Mouse (Mus musculus) intestine, embryonic 14.5 days (tissue): ENCODE data around the gene Prss23. TPM values are rescaled to one million over a fixed set of nuclear protein-coding genes. Genes with fewer than 3 reads are reported as not detected.

ENCODE experiments used
- ATAC-seq: fragments of 200-750 bp; cut with Nextera tagmentation; replicated peaks from 2 replicates; pipeline ENCODE4 v1.8.0; 2017; ENCODE audit warnings: low read depth, moderate number of reproducible peaks, moderate TSS enrichment, moderate library complexity; ENCODE audit not compliant: low FRiP score, low TSS enrichment
- DNase-seq: peaks from one replicate; pipeline ENCODE4 v3.0.0-alpha.2; 2018; ENCODE audit warnings: low spot score
- H3K27ac ChIP-seq: fragments of 300-500 bp; sonication (generic); 2 replicates; pipeline ENCODE4 v1.5.1; 2014; ENCODE audit warnings: low read depth, mild to moderate bottlenecking, control low read depth
- H3K27me3 ChIP-seq: fragments of 300-500 bp; sonication (generic); replicated peaks from 2 replicates; pipeline ENCODE4 v1.6.1; 2014; ENCODE audit warnings: low read length, control low read depth; ENCODE audit not compliant: control insufficient read depth, insufficient read depth
- H3K36me3 ChIP-seq: fragments of 300-500 bp; sonication (generic); 2 replicates; pipeline ENCODE4 v1.6.1; 2014; ENCODE audit warnings: low read length, control low read depth; ENCODE audit not compliant: control insufficient read depth, insufficient read depth
- H3K4me1 ChIP-seq: fragments of 300-500 bp; sonication (generic); replicated peaks from 2 replicates; pipeline ENCODE4 v1.6.1; 2014; ENCODE audit warnings: low read length, control low read depth, mixed read lengths; ENCODE audit not compliant: control insufficient read depth, insufficient read depth
- H3K4me2 ChIP-seq: fragments of 300-500 bp; sonication (generic); 2 replicates; pipeline ENCODE4 v1.6.1; 2014; ENCODE audit warnings: low read length
- H3K4me3 ChIP-seq: fragments of 300-500 bp; sonication (generic); 2 replicates; pipeline ENCODE4 v1.5.1; 2014; ENCODE audit warnings: low read depth, low read length, control low read depth, mixed read lengths
- H3K9ac ChIP-seq: fragments of 300-500 bp; sonication (generic); 2 replicates; pipeline ENCODE4 v1.6.1; 2014; ENCODE audit warnings: mild to moderate bottlenecking, low read length
- H3K9me3 ChIP-seq: fragments of 300-500 bp; sonication (generic); 2 replicates; pipeline ENCODE4 v1.6.1; 2016; ENCODE audit warnings: low read length, control low read depth; ENCODE audit not compliant: control insufficient read depth
- WGBS: fragments of 180-500 bp; shearing (Covaris S2); extraction: QIAGEN DNeasy Blood & Tissue Kit; methylation state at CpG from one replicate; pipeline ENCODE4 v1.1.7; 2014; 5-methylcytosine and 5-hydroxymethylcytosine counted together
- polyA plus RNA-seq: library from polyadenylated mRNA; unstranded; fragments of >200 nt; fragmentation: Nextera tagmentation; extraction: Ambion mirVana; gene quantifications from 2 replicates; pipeline ENCODE4 v1.2.1, GENCODE M21; 2014

Prss23 gene
- polyA plus RNA-seq, 1 experiment from 2014 or later: 97.3 TPM

DNA sequence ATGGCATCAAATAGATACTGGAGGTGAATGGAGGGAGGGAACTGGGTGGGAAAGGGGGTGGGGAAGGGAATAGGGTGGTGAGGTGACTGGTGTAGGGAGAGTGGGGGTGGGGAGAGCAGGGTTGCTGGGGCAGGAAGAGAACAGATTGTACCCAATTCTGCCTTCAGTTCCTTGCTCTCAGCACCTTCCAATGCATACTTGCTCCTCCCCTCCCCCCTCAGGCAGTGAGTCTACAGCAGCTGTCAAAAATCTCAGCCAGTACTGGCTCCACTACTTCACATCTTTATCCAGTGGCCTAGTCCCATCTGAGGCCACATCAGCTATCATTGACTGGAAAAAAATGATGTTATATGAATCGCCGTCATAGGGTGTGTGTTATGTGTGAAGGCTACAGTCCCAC is 48.5 kb downstream of the Prss23 start:
- Histone ChIP-seq H3K4me1 (no peaks in the 10 kb centered on the region), H3K4me2 (no peak overlapping the region), H3K36me3 (no peaks in the 10 kb centered on the region), H3K4me3 (no peak overlapping the region), H3K9ac (no peak overlapping the region), H3K9me3 (no peaks in the 10 kb centered on the region), H3K27ac (no peak overlapping the region), H3K27me3 (no peaks in the 10 kb centered on the region)
- no peak for DNase-seq
- WGBS: 71% methylated on average over 2 of the region's 2 CpGs
- peak; percentile 48; the same call in 1 of the 2 replicates for ATAC-seq

DNA sequence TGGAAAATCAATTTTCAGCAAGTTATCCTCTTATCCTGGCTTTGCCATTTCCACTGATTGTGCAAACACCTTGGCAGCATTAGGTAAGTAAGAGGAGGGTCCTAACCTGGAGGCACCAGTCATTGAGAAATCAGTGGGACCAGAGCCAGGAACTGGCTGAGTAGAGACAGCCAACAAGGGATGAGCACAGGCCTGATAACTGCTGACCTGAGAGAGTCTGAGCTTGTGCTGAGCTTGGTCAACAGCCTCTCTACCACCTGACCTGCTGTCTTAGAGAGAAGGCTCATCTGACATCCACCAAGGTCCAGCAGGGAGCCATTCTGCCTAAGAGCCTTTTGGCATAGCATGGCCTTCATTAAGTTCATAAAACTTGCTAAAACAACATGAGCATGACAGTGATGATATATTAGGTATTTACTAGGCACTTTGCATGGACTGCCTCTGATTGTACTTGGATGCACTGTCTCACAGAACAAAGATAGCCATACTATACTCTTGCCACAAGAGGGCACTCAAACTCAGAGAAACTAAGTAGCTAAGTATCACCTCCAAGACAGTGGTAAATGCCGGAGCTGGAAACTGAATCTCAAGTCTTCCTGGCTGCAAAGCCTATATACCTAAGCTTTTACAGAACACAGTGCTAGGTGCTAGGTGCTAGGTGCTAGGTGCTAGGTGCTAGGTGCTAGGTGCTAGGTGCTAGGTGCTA is 49.5 kb downstream of the Prss23 start:
- no peaks in the 10 kb centered on the region for H3K36me3 ChIP-seq
- H3K4me3 ChIP-seq: no peak overlapping the region
- H3K4me1 ChIP-seq: no peaks in the 10 kb centered on the region
- H3K9ac ChIP-seq: no peak overlapping the region
- H3K27ac ChIP-seq: no peak overlapping the region
- no peak overlapping the region for H3K4me2 ChIP-seq
- DNase-seq (no peak), ATAC-seq (peak; percentile 66)
- 0% methylated on average over 1 of the region's 1 CpGs for WGBS
- H3K9me3 ChIP-seq: no peaks in the 10 kb centered on the region
- no peaks in the 10 kb centered on the region for H3K27me3 ChIP-seq

DNA sequence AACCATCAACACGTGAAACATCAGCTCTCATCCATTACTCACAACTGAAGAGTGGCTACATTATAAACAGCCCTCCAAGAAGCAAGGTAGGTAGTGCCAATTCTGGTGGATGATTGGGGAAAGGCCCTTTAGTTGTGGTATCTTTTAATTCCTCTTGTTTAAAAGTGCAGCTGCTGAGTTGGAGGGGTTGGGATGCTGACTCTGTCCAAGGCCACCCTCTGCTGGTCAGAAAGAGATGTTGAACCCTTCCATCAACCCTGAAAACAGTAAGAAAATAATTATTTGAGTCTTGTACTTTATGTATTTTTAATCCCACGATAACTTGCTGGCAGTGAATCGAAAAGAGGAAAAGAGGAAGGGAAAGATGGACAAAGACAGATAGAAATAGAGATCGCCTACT is 53.5 kb downstream of the Prss23 start:
- no peak overlapping the region for H3K27ac ChIP-seq
- no peak overlapping the region for H3K9ac ChIP-seq
- ATAC-seq: no peak
- H3K4me1 ChIP-seq: no peaks in the 10 kb centered on the region; the same call in 1 of the 2 replicates
- WGBS: 52% methylated on average over 4 of the region's 4 CpGs
- DNase-seq: no peak
- no peak overlapping the region for H3K4me3 ChIP-seq
- H3K27me3 ChIP-seq: no peaks in the 10 kb centered on the region
- H3K4me2 ChIP-seq: no peak overlapping the region
- no peaks in the 10 kb centered on the region for H3K9me3 ChIP-seq
- H3K36me3 ChIP-seq: no peaks in the 10 kb centered on the region

DNA sequence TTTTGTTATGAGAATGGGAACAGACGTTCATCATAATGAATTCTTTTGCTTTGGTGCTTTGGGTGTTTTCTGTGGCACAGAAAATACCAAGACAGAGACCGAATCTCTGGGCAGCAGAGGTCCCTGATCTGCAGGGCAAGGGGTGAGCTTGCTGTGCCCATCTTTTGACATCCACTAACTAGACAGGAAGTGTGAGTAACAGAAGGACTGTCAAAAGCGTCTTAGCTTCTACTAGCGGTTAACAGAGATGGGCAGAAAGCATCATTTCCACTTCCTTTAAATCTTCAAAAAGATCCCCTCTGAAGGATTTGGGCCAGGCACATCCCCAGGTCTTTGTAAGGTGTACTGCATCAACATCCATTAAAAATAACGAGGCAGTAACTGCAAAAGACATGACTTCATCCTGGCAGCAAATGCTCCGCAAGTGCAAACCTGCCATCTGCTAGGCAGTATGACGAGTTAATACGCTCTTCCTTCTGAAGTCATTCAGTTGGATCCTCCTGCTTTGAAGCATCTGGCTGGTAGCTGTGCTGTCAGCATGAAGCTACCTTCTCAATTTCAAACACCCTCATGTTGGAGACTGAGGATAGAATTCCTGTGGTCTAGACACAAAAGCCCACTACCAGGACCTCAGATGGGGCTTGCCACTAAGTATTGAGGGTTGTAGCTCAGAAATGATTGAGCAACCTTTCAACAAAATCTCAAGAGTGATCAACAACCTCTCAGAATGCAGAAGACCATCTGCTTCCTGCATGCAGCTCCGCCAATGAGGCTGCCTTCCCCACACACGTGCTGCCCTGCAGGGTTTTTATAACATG is 63.0 kb downstream of the Prss23 start:
- ATAC-seq: no peak
- DNase-seq: no peak
- WGBS: 66% methylated on average over 10 of the region's 10 CpGs

DNA sequence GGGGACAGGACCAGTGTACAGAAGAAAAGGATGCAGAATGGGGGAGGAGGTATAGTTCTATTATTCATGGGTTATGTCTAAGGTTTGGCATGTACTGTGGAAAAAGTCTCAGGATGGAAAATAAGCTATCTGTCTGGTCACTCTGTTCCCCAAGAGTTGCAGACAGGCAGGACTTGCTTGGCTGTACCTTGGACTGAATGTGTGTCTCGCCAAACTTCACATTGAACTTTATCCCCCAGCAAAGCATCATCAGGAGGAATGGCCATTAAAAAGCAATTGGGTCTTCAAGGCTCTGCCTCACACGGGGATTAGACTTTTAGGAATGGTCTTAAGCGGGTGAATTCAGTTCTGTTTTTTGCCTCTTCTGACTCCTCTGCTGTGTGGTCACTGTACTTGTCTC is 63.7 kb downstream of the Prss23 start:
- no peak overlapping the region for H3K4me3 ChIP-seq

More for the DNA sequence above, 63.0 kb downstream of the Prss23 start:
- no peak overlapping the region for H3K4me3 ChIP-seq
- no peaks in the 10 kb centered on the region for H3K4me1 ChIP-seq
- H3K9ac ChIP-seq: no peak overlapping the region
- H3K27ac ChIP-seq: no peak overlapping the region
- H3K36me3 ChIP-seq: no peaks in the 10 kb centered on the region
- H3K4me2 ChIP-seq: no peak overlapping the region
- no peaks in the 10 kb centered on the region for H3K9me3 ChIP-seq
- no peaks in the 10 kb centered on the region for H3K27me3 ChIP-seq

DNA sequence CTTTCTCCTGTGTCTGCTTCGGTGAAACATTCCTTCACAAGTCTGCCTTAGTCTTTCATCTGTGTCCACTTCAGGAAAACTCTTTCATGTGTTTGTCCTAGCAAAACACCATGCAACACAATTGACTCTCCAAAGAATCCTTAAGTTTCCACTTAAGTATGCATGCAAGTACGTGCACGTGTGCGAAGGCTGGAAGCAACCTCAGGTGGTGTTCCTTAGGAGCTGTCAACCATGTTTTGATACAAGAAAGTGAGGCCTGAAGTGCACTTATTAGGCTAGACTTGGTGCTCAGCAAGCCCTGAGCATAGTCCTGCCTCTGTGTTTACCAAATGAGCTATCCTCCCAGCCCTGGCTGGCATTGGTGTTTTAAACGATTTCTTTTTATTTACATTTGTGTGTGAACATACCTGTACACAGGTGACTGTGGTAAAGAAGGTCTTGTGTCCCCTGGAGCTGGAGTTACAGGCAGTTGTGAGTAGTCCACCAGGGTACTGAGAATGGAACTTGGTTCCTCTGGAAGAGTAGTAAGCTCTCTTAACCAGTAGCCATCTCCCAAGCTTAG is 64.3 kb downstream of the Prss23 start:
- no peak overlapping the region for H3K4me2 ChIP-seq
- H3K36me3 ChIP-seq: no peaks in the 10 kb centered on the region
- no peak for ATAC-seq
- no peaks in the 10 kb centered on the region for H3K4me1 ChIP-seq
- no peak overlapping the region for H3K4me3 ChIP-seq
- H3K27ac ChIP-seq: no peak overlapping the region
- no peaks in the 10 kb centered on the region for H3K27me3 ChIP-seq
- H3K9me3 ChIP-seq: no peaks in the 10 kb centered on the region
- 84% methylated on average over 5 of the region's 5 CpGs for WGBS
- DNase-seq: no peak
- no peak overlapping the region for H3K9ac ChIP-seq

More for the DNA sequence above, 63.7 kb downstream of the Prss23 start:
- Histone ChIP-seq H3K9ac (no peak overlapping the region), H3K4me1 (no peaks in the 10 kb centered on the region), H3K27me3 (no peaks in the 10 kb centered on the region), H3K27ac (no peak overlapping the region), H3K36me3 (no peaks in the 10 kb centered on the region), H3K9me3 (no peaks in the 10 kb centered on the region), H3K4me2 (no peak overlapping the region)
- WGBS: 81% methylated on average over 3 of the region's 3 CpGs
- ATAC-seq (no peak), DNase-seq (no peak)

DNA sequence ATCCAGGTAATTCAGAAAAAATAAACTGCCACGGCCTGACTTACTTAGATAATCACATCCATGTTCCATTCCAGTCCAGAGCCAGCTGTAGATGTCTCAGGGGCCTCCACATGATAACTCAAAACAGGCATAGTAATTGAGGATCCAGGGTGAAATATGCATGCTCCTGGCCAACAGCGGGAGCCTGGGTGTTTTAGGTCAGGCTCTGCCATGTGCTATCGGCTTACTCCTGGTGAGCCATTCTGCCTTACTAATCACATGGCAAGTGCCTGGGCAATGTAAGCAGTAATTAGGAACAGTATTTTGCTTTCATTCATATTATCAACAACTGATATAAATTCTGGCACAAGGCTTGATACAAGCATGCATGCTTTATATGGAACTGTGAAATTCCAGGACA is 65.6 kb downstream of the Prss23 start:
- WGBS: 70% methylated on average over 3 of the region's 3 CpGs
- Histone ChIP-seq H3K9ac (no peak overlapping the region), H3K36me3 (no peaks in the 10 kb centered on the region), H3K27ac (no peak overlapping the region), H3K4me3 (no peak overlapping the region), H3K4me2 (no peak overlapping the region), H3K27me3 (no peaks in the 10 kb centered on the region), H3K9me3 (no peaks in the 10 kb centered on the region), H3K4me1 (no peaks in the 10 kb centered on the region; the same call in 1 of the 2 replicates)
- DNase-seq: no peak
- no peak for ATAC-seq

DNA sequence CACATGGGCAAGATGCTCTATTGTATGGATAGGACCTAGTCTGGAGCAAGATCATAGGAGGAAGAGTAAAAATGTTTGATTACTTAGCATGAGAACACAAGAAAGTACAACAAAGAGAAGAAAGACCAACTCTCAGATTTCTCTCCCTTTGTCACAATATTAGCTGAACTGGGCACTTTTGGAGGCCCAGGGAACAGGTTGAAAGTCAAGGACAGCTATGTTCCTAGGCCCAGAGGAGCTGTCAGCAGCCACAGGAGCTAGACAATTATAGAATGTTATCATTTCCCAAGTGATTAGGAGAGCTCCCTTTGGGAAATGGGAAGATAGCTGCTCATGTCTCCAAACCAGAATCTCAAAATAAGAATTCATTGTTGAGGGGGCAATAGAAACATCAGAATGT is 66.1 kb downstream of the Prss23 start:
- ATAC-seq (no peak), DNase-seq (no peak)
- no peak overlapping the region for H3K9ac ChIP-seq
- no peaks in the 10 kb centered on the region for H3K36me3 ChIP-seq
- no peaks in the 10 kb centered on the region for H3K9me3 ChIP-seq
- H3K4me1 ChIP-seq: no peaks in the 10 kb centered on the region; the same call in 1 of the 2 replicates
- no peaks in the 10 kb centered on the region for H3K27me3 ChIP-seq
- H3K27ac ChIP-seq: no peak overlapping the region
- H3K4me3 ChIP-seq: no peak overlapping the region
- no peak overlapping the region for H3K4me2 ChIP-seq
